Mouse (Mus musculus): ENCODE results near the gene Midn. TPM values are rescaled to one million over a fixed set of nuclear protein-coding genes. Genes with fewer than 3 reads are reported as not detected.

The Midn gene
- polyA plus RNA-seq, 1 experiment from 2014 or later: 16.1 TPM

DNA sequence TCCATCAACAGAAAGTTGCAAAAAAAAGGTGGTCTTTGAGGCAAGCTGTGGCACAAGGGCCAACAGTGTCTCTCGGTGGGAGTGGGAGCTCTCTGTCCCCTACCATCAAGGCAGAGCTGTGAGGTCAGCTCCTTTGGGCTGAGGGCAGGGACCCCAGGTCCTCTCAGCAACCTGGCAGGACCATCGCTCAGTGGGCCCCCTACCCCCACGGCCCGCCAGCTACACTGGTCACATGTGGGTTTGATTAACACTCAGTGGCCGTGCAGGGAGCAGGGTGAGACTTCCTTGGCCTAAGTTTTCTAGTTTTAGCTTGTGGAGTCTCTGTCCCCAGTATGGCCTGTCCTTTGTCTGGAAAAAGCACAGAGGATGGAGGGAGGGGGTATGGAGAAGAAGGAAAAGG, 32.8 kb downstream of the Midn start:
- Histone ChIP-seq H3K4me3 (replicated peaks) (peak overlapping the region; percentile 75; the same call in 1 of the 2 replicates), H3K9me3 (no peaks in the 10 kb centered on the region), H3K4me1 (replicated peaks) (peaks cover 14% of the 10 kb centered on the region), H3K27me3 (replicated peaks) (no peaks in the 10 kb centered on the region), H3K36me3 (no peaks in the 10 kb centered on the region), H3K9ac (peak overlapping the region; percentile 88), H3K4me2 (replicated peaks) (peak overlapping the region; percentile 76), H3K27ac (no peak overlapping the region)
- WGBS: 51% methylated on average over 5 of the region's 5 CpGs
- no peak for ATAC-seq

DNA sequence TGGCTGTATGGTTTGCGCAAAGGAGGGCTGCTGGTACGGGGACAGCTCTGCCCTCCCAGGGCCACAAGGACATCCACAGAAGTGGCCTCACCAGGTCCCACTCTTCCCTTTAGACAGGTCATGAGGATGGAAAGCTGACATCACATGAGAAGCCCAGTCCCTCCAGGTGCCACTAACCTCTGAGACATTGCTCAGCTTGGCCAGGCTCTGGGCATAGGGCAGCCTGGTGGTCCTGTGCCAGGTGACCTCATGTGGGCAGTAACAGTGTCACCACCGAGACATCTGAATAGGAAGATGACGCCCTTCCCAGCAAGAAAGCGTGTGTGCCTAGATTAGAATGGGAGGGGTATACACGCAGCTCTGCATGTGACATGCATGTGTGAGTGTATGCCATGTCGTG, 34.5 kb downstream of the Midn start:
- no peaks in the 10 kb centered on the region for H3K36me3 ChIP-seq
- H3K4me3 ChIP-seq (replicated peaks): no peak overlapping the region
- no peak overlapping the region for H3K4me2 ChIP-seq (replicated peaks)
- H3K27ac ChIP-seq: no peak overlapping the region
- H3K9me3 ChIP-seq: no peaks in the 10 kb centered on the region
- no peak for ATAC-seq
- no peak overlapping the region for H3K9ac ChIP-seq
- peaks cover 14% of the 10 kb centered on the region for H3K4me1 ChIP-seq (replicated peaks)
- H3K27me3 ChIP-seq (replicated peaks): no peaks in the 10 kb centered on the region
- 91% methylated on average over 7 of the region's 7 CpGs for WGBS

- WGBS: 52% methylated on average over 27 of the region's 27 CpGs
- H3K4me2 ChIP-seq (replicated peaks): no peak overlapping the region
- H3K27me3 ChIP-seq (replicated peaks): peaks cover 21% of the 10 kb centered on the region
- 0 out of 2 replicates have a peak, but pooled peaks cover 4% of the 10 kb centered on the region for H3K36me3 ChIP-seq
- peaks cover 13% of the 10 kb centered on the region for H3K4me1 ChIP-seq (replicated peaks)
- H3K9ac ChIP-seq: no peak overlapping the region
- H3K9me3 ChIP-seq: no peaks in the 10 kb centered on the region
- no peak for ATAC-seq
- H3K4me3 ChIP-seq (replicated peaks): no peak overlapping the region
- H3K27ac ChIP-seq: no peak overlapping the region
Observed at GRCm38 (mm10) chr10:80186649-80187048, 38.6 kb downstream of the Midn start.

DNA sequence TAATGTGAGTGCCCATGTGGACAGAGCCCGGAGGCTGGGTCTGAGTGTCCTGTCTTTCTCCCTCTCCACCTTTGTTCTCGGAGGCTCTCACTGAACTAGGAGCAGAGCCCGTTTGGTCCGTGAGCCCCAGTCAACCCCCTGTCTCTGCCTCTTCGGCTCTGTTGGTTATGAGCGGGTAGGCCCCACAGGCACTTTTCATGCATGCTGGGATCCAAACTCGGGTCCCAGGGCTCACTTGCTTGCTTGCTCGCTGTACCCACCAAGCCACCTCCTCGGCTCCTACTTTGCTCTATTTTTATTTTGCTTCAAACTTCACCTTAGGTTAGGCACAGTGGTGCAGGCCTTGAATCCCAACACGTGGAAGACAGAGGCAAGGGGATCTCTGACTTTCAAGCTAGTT, 39.7 kb downstream of the Midn start:
- Histone ChIP-seq H3K4me2 (replicated peaks) (no peak overlapping the region), H3K4me3 (replicated peaks) (no peak overlapping the region), H3K4me1 (replicated peaks) (peaks cover 13% of the 10 kb centered on the region), H3K9ac (no peak overlapping the region), H3K9me3 (no peaks in the 10 kb centered on the region), H3K27ac (no peak overlapping the region), H3K36me3 (0 out of 2 replicates have a peak, but pooled peaks cover 4% of the 10 kb centered on the region), H3K27me3 (replicated peaks) (peaks cover 30% of the 10 kb centered on the region)
- WGBS: 89% methylated on average over 10 of the region's 10 CpGs
- no peak for ATAC-seq

GRCm38 (mm10) chr10:80188453-80189024, 40.5 kb downstream of the Midn start:
- 83% methylated on average over 15 of the region's 15 CpGs for WGBS
- Histone ChIP-seq H3K9me3 (no peaks in the 10 kb centered on the region), H3K36me3 (0 out of 2 replicates have a peak, but pooled peaks cover 4% of the 10 kb centered on the region), H3K27me3 (replicated peaks) (peaks cover 30% of the 10 kb centered on the region), H3K27ac (no peak overlapping the region), H3K4me3 (replicated peaks) (no peak overlapping the region), H3K4me1 (replicated peaks) (peaks cover 13% of the 10 kb centered on the region), H3K9ac (no peak overlapping the region), H3K4me2 (replicated peaks) (no peak overlapping the region)
- no peak for ATAC-seq

GRCm38 (mm10) chr10:80189999-80190398, 41.9 kb downstream of the Midn start:
- Histone ChIP-seq H3K27ac (no peak overlapping the region), H3K4me1 (replicated peaks) (peaks cover 13% of the 10 kb centered on the region), H3K9me3 (no peaks in the 10 kb centered on the region), H3K36me3 (0 out of 2 replicates have a peak, but pooled peaks cover 4% of the 10 kb centered on the region), H3K27me3 (replicated peaks) (peaks cover 30% of the 10 kb centered on the region), H3K4me2 (replicated peaks) (peak overlapping the region; percentile 86), H3K9ac (peak overlapping the region; percentile 52; the same call in 1 of the 2 replicates), H3K4me3 (replicated peaks) (peak overlapping the region; percentile 39)
- ATAC-seq: no peak
- 16% methylated on average over 21 of the region's 21 CpGs for WGBS

DNA sequence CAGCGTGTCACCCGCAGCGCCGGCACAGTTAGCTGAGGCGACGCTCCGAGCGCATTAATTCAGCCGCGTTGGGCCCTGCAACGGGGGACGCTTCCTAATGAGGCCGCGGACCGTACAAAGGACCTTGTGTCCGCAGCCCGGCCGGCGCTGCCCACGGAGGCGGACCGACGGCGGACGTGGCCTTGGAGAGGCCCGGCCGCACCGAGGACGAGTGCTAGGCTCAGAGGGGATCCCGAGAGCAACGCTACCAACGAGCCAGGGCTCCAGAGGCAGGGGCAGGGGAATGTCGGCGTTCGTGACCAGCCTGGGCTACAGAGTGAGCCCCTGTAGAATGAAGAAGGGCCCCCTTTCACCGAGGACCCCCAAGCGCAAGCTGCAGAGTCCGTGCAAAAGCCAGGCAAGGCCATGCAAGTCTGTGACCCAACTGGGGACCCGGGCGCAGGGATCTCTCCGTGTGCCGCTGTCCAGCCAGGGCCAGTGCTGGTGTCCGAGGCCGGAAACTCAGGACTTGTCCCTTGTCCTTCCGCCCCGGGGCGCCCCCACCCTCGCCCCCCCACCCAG, 42.5 kb downstream of the Midn start:
- under 1% methylated on average over 48 of the region's 48 CpGs for WGBS
- Histone ChIP-seq H3K9ac (peak overlapping the region; percentile 52), H3K27ac (no peak overlapping the region), H3K9me3 (no peaks in the 10 kb centered on the region), H3K4me1 (replicated peaks) (peaks cover 13% of the 10 kb centered on the region), H3K4me3 (replicated peaks) (peak overlapping the region; percentile 39), H3K4me2 (replicated peaks) (peak overlapping the region; percentile 86), H3K27me3 (replicated peaks) (peaks cover 30% of the 10 kb centered on the region), H3K36me3 (0 out of 2 replicates have a peak, but pooled peaks cover 4% of the 10 kb centered on the region)
- ATAC-seq: peak; percentile 54

DNA sequence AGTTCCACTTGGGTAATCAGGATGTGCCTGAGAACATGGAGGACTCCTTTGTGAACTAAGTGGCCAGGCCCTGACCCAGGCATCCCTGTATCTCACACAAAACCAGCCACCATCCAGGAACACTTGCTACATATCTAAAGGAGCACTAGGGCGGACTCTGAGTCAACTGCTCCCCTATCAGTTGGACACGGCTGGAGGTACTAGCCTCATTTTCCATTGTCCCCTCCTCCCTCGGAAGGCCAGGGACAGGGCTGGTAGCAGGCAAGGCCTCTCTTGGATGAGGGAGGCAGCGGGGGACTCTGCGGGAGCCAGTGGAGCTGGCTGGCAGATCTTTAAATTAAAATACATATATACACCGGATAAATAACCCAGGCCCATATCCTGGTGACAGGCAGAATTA, 45.9 kb downstream of the Midn start:
- 76% methylated on average over 6 of the region's 6 CpGs for WGBS
- Histone ChIP-seq H3K9me3 (no peaks in the 10 kb centered on the region), H3K27me3 (replicated peaks) (peaks cover 30% of the 10 kb centered on the region)

DNA sequence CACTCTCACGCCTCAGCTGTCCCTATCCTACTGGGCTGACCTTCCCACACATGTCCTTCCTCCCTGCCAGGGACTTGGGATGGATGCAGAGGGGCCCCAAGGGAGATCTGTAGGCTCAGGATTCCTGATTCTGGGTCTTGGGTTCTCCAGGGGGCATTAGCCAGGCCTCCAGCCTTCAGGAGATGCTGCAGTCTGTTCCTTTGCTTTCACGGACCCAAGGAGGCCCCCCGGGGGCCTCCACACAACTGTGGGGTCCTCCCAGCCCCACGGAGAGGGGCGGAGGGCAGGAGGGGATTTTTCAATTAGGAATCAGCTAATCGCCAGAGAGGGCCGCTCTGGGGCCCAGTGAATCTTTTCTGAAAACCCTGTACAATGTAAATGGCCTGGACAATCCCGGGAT, 46.4 kb downstream of the Midn start:
- Histone ChIP-seq H3K9ac (no peak overlapping the region), H3K9me3 (no peaks in the 10 kb centered on the region), H3K4me2 (replicated peaks) (no peak overlapping the region), H3K36me3 (no peaks in the 10 kb centered on the region), H3K27me3 (replicated peaks) (peaks cover 27% of the 10 kb centered on the region), H3K4me3 (replicated peaks) (no peak overlapping the region), H3K4me1 (replicated peaks) (peaks cover 13% of the 10 kb centered on the region), H3K27ac (no peak overlapping the region)
- 71% methylated on average over 8 of the region's 8 CpGs for WGBS
- ATAC-seq: no peak

More for the DNA sequence above, 45.9 kb downstream of the Midn start:
- Histone ChIP-seq H3K4me1 (replicated peaks) (peaks cover 13% of the 10 kb centered on the region), H3K4me2 (replicated peaks) (no peak overlapping the region), H3K27ac (no peak overlapping the region), H3K36me3 (no peaks in the 10 kb centered on the region), H3K4me3 (replicated peaks) (no peak overlapping the region), H3K9ac (no peak overlapping the region)
- no peak for ATAC-seq

- H3K27me3 ChIP-seq (replicated peaks): peaks cover 12% of the 10 kb centered on the region; the same call in 1 of the 2 replicates
- no peaks in the 10 kb centered on the region for H3K4me1 ChIP-seq (replicated peaks)
- no peak overlapping the region for H3K27ac ChIP-seq
- 90% methylated on average over 1 of the region's 1 CpGs for WGBS
- no peak overlapping the region for H3K9ac ChIP-seq
- H3K36me3 ChIP-seq: no peaks in the 10 kb centered on the region
- H3K4me2 ChIP-seq (replicated peaks): no peak overlapping the region
- no peaks in the 10 kb centered on the region for H3K9me3 ChIP-seq
- H3K4me3 ChIP-seq (replicated peaks): no peak overlapping the region
- no peak for ATAC-seq
Observed at GRCm38 (mm10) chr10:80196167-80196566, 48.1 kb downstream of the Midn start.

DNA sequence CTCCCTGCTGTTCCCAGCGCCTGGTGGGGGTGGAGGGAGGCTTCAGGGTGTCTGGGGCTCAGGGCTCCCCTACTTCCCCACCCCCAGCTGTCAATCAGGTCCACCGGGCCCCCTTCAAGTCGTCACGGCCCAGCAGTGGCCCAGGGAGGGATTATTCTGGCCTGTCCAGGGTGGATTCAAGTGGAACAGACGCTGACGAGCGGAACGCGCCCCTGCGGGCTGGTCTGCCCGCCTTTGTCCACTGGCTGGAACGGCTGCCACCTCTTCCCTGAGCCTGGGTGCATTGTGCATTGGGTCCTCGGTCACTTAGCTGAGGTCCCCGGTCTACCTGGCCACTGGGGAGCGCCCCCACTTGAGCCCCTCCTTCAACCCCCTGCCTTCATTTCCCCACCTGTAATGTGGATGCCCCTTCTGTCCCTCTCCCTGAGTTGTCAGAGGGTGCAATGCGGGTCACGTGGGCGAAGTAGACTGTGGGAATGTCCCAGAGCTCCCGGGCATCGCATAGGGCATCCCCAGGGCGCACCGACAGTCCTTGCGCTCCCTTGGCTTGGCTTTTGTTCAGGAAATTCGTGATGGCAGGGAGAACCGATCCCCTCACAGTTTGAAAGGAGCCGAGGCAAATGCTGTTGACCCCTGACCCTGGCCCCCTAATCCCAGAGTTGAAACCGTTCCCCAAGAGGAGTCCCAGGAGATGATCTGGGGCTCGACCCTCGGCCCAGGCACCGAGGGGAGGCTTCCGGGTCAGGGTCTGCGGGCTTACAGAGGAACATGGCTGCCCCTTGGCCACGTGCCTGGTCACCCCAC, 48.9 kb downstream of the Midn start:
- Histone ChIP-seq H3K4me1 (replicated peaks) (no peaks in the 10 kb centered on the region), H3K4me2 (replicated peaks) (no peak overlapping the region), H3K36me3 (no peaks in the 10 kb centered on the region), H3K4me3 (replicated peaks) (no peak overlapping the region), H3K9ac (no peak overlapping the region), H3K27me3 (replicated peaks) (peaks cover 7% of the 10 kb centered on the region; the same call in 1 of the 2 replicates), H3K27ac (no peak overlapping the region), H3K9me3 (no peaks in the 10 kb centered on the region)
- WGBS: 75% methylated on average over 33 of the region's 33 CpGs
- ATAC-seq: no peak

DNA sequence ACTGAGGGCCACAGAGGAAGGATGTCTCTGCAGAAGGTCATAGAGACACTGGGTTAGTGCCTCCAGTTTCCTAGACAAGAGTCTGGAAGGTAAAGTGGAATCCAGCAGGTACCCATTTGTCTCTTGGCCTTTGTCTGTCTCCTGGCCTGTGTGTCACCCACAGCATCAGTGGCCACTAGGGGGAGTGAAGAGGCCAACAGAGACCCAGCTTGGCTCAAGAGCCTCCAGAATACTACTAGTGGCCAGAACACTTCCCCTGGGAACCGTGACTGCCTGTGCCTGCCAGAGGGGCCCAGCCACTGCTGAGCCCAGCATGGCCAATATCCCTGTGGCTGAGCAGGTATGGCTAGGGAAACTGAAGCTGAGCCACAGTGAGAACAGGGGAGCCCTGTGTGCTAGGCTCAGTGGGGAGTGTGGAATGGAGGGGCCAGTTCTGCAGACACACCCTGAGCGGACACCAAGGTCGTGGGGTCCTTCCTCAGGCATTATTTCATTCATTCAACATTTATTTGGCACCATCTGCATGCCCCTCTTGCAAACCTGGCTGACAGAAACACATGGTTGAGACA, 51.5 kb downstream of the Midn start:
- H3K4me2 ChIP-seq (replicated peaks): no peak overlapping the region
- H3K9me3 ChIP-seq: no peaks in the 10 kb centered on the region
- H3K4me1 ChIP-seq (replicated peaks): no peaks in the 10 kb centered on the region
- no peaks in the 10 kb centered on the region for H3K27me3 ChIP-seq (replicated peaks)
- ATAC-seq: peak; percentile 92
- H3K9ac ChIP-seq: no peak overlapping the region
- no peak overlapping the region for H3K27ac ChIP-seq
- no peaks in the 10 kb centered on the region for H3K36me3 ChIP-seq
- no peak overlapping the region for H3K4me3 ChIP-seq (replicated peaks)
- WGBS: 51% methylated on average over 3 of the region's 3 CpGs
